Mouse (Mus musculus) hindbrain, postnatal 0 days (tissue): ENCODE measurements at regions not wholly inside any gene's neighbourhood (a gene's known extent, or its start where the extent isn't known, plus 50 kb on each side); places are given as distances from the start of the nearest gene placed in this dataset.

Experiments
- ATAC-seq: fragments of 200-750 bp; cut with Nextera tagmentation; 2 replicates; pipeline ENCODE4 v1.8.0; 2017; ENCODE audit warnings: mild to moderate bottlenecking, moderate TSS enrichment, moderate library complexity
- DNase-seq: peaks from one replicate; pipeline ENCODE4 v3.0.0-alpha.2; 2015; ENCODE audit warnings: low spot score
- H3K27ac ChIP-seq: fragments of 300-500 bp; sonication (generic); 2 replicates; pipeline ENCODE4 v1.5.1; 2014; ENCODE audit warnings: mild to moderate bottlenecking
- H3K27me3 ChIP-seq: fragments of 300-500 bp; sonication (generic); 2 replicates; pipeline ENCODE4 v1.6.1; 2014; ENCODE audit warnings: low read length, mixed read lengths; ENCODE audit not compliant: insufficient read depth
- H3K36me3 ChIP-seq: fragments of 300-500 bp; sonication (generic); 2 replicates; pipeline ENCODE4 v1.6.1; 2014; ENCODE audit warnings: low read length, mixed read lengths; ENCODE audit not compliant: insufficient read depth
- H3K4me1 ChIP-seq: fragments of 300-500 bp; sonication (generic); 2 replicates; pipeline ENCODE4 v1.6.1; 2014; ENCODE audit warnings: antibody characterized with exemption, low read length, mixed read lengths; ENCODE audit not compliant: insufficient read depth
- H3K4me2 ChIP-seq: fragments of 300-500 bp; sonication (generic); 2 replicates; pipeline ENCODE4 v1.6.1; 2014; ENCODE audit warnings: low read depth, mild to moderate bottlenecking, low read length, moderate library complexity, mixed read lengths
- H3K4me3 ChIP-seq: fragments of 300-500 bp; sonication (generic); 2 replicates; pipeline ENCODE4 v1.5.1; 2014; ENCODE audit warnings: low read length
- H3K9ac ChIP-seq: fragments of 300-500 bp; sonication (generic); replicated peaks from 2 replicates; pipeline ENCODE4 v1.6.1; 2014; ENCODE audit warnings: mild to moderate bottlenecking, low read length, moderate library complexity, mixed read lengths
- H3K9me3 ChIP-seq: fragments of 300-500 bp; sonication (generic); 2 replicates; pipeline ENCODE4 v1.6.1; 2016; ENCODE audit warnings: low read length, mixed read lengths
- CTCF ChIP-seq: IDR thresholded peaks from 2 replicates; pipeline ENCODE4 v1.5.1; 2016; ENCODE audit warnings: antibody characterized with exemption, control low read depth, low read depth
- WGBS: fragments of 180-500 bp; shearing (Covaris S2); extraction: QIAGEN DNeasy Blood & Tissue Kit; methylation state at CpG from one replicate; pipeline ENCODE4 v1.1.7; 2014; 5-methylcytosine and 5-hydroxymethylcytosine counted together

DNA sequence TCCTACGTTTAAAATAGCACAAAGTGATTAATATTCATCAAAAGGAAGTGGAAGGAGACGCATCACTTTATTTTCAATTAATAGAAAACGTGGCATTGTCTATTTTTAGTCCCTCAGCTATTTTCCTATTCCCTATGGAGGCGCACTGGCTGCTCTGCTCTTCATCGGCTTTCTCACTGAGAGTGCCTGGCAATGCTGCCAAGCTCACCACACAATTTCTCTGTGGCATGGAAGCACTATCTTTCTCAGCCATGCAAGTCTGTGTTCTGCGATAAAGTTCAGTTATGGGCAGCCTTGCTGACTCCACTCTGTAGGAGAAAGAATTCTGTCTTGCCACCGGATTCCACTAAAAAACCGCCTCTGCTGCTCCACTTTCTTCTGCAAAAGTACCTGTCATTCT is 67.1 kb upstream of the Mgat4c start:
- Histone ChIP-seq H3K4me3 (no peak overlapping the region), H3K9me3 (no peaks in the 10 kb centered on the region), H3K27ac (no peak overlapping the region), H3K27me3 (no peaks in the 10 kb centered on the region), H3K4me1 (no peaks in the 10 kb centered on the region), H3K4me2 (no peak overlapping the region), H3K9ac (no peak overlapping the region), H3K36me3 (no peaks in the 10 kb centered on the region)
- DNase-seq (peak; percentile 9), ATAC-seq (no peak)
- WGBS = 61% methylated on average over 8 of the region's 8 CpGs
- no peak for TF ChIP-seq CTCF
